Mouse (Mus musculus): ENCODE data around the gene C330021F23Rik.

DNA sequence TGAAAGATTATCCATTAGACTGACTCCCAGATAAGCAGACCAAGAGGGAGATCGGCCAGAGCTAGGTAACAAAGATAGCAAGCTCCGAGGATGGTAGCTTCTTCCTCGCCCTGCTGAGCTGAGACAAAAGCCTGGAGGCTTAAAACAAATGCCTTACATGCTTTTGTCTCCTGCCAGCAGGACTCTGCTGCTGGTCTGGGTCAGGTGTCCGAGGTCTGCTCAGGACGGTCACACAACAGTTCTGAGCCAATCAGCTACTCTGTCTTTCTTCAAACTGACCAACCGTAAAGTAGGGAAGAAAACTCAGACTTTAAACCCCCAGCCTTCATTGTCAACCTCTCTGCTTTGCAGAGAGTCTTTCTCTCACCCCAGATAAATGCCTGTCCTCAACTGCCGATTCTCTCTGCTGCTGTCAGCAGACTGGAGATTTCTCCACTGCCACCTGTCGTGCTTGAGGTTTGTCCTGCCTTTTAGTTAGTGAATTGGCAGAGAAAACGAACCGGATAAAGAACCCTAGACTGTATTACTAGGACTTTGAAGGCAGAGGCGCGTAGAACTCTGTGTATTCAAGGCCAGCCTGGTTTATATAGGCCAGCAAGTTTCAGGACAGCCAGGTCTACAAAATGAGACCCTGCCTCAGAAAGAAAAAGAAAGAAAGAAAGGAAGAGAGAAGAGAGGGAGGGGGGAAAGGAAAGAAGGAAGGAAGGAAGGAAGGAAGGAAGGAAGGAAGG, at the start of gene C330021F23Rik:
- TF ChIP-seq CTCF (IDR thresholded peaks at IDR 0.05; ENCODE audit: low read depth): no peak
- TF ChIP-seq EP300 (IDR thresholded peaks at IDR 0.05; ENCODE audit: low read depth): no peak

All from heart, postnatal 0 days (tissue).